Mouse (Mus musculus) testis, postnatal 14 days (tissue): ENCODE results near the gene Gpx7.

Experiments
- DNase-seq: peaks from one replicate; pipeline ENCODE4 v3.0.0; 2021; ENCODE audit warnings: low spot score

The Gpx7 gene

GRCm38 (mm10) chr4:108406861-108407401 is at the start of gene Gpx7:
TSS of gene Gpx7 (minus strand) at chr4:108406961.
- no peak for DNase-seq

DNA sequence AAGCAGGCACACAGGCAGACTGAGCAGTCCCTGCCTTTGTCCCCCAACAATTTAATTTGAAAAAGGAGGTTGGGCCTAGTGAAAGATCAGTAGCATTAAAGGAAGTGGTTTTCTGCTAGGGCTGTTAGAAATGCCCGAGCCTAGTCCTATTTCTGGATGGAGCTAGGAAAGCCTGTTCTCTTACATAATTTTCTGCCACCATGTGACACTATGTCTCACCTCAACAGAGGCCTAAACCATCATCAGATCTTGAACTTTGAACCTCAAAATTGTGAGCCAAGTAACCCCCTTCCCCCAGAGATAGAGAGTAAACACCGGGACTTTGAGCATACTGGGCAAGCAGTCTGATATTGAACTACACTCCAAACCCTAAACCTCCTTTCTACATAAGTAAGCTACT is 49.3 kb upstream of the Gpx7 start:
- no peak for DNase-seq

GRCm38 (mm10) chr4:108448091-108448490 is 41.3 kb upstream of the Gpx7 start:
- DNase-seq, result no peak

GRCm38 (mm10) chr4:108438082-108438840 is 31.5 kb upstream of the Gpx7 start:
- DNase-seq, result no peak

DNA sequence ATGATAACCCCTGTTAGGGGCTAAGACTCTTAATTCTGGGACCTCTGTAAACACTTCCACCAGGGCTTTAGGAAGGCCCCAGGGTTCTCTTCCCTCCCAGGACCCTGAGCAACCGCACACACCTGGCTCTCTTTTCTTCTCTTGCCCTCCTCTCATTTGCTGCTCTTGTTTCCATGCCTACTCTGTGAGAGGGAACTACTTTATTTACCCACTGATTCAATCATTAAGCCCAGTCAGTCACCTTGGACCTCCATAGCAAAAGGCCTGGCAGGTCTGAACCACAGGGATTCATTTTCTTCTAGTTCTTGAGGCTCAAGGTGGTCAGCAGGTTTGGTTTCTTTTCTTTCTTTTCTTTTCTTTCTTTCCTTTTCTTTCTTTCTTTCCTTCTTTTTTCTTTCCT is 29.5 kb upstream of the Gpx7 start:
- no peak for DNase-seq

DNA sequence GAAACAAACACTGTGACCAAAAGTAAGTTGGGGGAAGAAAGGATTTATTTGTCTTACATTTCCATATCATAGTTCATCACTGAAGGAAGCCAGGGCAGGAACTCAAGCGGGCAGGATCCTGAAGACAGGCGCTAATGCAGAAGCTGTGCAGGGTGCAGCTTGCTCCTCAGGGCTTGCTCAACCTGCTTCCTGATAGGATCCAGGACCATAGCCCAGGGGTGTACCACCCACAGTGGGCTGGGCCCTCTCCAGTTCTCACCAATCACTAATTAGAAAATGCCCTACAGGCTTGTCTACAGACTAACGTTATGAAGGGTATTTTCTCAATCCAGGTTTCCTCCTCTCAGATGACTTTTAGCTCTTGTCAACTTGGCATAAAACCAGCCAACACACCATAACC is 28.9 kb upstream of the Gpx7 start:
- no peak for DNase-seq

DNA sequence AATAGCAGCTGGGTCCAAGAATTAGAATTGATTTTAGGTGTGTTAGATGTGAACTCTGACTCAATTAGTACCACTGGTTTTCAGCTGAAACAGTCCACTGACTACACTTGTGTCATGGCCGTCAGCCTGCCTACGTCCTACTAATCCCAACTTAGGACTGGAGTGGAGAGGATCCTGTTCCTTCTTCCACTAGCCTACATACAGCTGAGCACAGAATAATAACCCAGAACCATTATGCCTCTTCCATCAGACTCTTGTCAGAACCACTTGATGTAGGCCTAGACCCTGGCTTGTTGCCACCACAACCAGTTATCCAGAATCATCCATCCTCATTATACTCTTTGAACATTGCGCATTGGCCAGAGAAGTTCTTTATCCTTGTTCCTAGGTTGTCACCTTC is 28.0 kb upstream of the Gpx7 start:
- DNase-seq, result no peak

DNA sequence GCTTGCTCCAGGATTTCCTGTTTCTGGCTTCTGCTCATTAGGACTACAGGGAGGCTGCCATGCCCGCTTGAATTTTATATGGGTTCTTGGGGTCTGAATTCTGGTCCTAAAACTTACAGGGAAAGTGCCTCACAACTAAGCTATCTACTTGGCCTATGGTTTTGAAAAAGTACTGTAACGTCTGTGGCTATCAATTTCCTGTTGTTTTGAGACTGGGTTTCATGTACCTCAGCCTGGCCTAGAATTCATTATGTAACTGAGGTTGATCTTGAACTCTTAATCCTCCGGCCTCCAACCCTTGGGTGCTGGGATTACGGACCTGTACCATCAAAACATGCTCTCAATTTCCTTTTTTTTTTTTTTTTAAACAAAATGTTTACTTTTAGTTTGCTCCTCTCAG is 27.5 kb upstream of the Gpx7 start:
- no peak for DNase-seq

DNA sequence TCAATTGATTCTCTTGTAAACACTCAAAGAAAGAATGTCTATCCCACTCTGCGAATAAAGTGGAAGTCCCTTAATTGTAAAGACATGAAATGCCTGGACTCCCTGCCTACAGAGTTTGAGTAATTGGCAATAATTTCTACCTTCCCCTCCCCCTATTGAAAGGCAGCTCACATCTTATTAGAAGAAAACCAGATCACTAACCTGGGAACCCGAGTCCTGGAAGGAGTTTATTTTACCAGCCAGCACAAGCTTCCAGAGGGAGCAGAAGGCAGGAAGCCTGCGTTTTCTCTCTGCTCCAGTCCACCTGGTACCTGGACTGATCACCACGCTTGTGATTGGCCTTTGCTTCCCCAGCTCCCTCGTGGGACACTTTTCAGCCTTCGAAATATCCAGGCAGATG is 26.6 kb upstream of the Gpx7 start:
- no peak for DNase-seq

DNA sequence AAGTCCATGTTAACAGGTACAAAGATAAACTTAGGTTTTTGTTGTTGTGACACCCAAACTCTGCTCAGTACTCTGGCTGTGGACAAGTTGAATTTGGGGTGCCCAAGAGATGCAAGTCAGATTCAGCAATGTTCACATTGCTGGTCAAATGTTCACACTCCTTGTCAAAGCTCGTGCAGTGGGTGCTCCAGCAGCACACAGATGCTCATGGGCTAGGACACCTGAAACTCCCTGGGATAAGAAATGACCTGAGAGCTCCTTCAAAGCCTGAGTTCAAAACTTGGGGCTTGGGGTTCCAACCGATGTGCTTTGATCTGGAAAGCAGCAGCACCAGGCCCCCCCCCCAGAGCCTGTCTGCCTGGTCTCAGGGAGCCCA is 24.8 kb upstream of the Gpx7 start:
- no peak for DNase-seq

DNA sequence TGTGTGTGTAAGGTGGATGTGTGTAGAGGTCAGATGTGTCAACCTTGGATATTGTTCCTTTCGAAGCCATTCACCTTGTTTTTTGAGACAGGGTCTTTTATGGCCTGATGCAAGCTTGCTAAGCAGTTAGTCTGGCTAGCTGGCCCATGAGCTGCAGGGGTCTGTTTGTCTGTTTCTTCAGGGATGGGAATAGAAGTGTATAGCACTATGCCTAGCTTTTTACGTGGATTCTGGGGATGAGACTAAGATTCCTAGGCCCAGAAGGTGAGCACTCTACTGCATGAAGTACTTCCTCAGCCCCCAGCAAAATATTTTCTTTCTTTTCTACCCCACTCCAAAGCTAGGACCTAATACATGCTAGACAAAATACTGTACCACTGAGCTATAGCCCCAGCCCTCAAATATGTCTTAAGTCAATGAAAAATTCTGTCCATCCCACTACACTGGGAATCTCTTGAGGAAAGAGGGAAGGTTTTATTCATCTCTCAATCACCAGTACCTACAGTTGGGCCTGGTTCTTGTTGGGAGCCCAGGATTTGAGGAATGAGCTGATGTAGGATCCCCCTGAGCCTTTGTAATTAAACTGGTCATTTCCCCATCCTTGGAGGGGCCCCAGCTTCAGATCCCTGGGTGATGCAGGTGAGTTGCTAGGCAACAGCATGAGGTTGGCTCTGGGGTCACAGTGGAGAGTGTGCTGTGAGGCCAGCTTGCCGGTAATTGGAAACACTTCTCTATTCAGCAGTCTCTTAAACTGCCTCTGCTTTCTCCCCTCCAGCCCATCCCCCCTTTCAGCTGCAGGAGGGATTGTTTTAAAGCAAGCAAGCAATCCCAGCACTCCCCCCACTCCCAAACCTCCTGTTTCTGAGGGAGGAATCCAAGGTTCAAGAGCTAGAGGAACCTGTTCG is 24.1 kb upstream of the Gpx7 start:
- peak; percentile 30 for DNase-seq

DNA sequence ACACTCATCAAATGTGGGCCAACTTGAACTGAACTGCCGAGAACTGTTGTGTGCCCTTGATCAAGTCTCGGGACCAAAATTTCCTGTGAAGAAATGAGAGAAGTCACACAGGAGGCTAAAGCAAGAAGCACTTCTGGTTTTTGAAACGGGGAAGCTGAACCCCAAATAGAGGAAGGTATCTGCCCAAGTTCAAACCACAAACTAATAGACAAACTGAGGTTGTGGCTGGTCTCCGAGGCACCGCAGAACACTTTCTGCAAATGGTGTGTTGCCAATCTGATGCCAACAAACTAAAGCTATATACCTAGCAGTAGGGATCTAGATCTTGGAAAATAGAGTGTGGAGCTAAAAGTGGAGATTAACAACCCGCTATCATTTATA is 21.6 kb upstream of the Gpx7 start:
- no peak for DNase-seq

- DNase-seq, result no peak
Measured at GRCm38 (mm10) chr4:108427719-108428340, 21.1 kb upstream of the Gpx7 start.

DNA sequence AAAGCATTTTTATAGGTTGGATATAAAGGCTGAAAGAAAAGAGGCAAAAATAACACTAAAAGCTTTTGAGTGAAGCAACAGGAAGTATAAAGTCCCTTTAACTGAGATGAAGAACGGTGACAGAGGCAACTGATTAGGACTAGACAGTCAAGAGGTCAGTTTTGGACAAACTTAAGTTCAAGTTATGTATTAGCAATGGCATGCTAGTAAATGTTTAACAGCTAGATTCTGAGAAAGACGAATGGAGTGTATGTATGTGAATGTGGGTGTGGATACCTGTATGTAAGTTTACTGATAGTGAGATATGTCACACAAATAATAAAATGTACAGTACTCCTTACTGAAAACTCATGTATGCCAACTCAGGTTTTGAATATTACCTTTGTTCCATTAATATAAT is 17.8 kb upstream of the Gpx7 start:
- DNase-seq, result no peak

- no peak for DNase-seq
Measured at GRCm38 (mm10) chr4:108407621-108408020, 860 bp upstream of the Gpx7 start.

DNA sequence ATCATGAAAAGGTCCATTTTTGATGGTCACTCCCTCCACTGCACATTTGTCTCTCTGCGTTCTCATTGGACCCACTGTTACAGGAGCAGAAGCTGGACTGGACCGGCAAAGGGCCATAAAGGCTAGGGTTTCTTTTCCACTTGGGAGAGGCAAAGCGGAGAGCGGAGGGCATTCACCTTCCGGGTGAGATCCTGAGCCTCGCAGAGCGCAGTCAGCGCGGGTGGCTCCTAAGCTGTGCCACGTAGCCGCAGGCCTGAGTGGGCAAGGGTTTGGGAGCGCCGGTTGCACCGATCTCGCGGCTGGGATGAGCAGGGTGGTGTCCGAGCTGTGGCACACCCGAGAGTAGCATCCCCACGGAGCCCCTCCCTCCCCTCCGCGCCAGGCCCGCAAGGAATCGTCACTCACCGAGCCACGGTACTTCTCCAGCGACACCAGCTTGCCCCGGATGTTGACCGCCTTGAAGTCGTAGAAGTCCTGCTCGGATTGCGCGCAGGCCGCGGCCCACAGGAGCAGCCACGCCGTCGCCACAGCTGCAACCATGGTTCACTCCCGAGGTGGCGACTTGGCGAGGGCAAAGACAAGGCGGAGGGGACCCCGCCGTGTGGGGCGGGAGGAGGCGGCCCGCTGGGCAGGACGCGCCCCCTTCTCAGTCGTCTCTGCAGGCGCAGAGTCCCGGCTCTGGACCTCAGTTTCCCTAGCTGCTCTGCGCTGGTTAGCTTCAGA is 462 bp downstream of the Gpx7 start:
- peak; percentile 49 for DNase-seq

DNA sequence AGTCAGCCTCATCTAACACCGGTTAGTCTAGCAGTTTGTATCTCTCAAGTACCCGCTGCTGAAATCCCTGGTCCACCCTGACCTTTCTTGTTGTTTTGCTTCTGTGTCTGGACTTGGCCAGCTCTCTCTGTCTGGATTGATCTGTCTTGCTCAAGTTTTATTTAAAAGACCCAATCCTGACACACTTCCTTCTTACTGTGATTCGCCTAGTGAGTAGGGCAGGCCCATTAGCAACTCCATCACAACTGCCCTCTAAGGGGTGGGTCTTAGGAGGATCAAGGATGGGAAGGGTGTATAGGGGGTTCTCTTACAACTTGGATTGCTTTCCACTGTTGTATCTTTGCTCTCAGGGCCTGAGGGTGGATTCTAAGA is 1.0 kb downstream of the Gpx7 start:
- no peak for DNase-seq

GRCm38 (mm10) chr4:108403861-108404635 is 2.7 kb downstream of the Gpx7 start:
- DNase-seq, result no peak

DNA sequence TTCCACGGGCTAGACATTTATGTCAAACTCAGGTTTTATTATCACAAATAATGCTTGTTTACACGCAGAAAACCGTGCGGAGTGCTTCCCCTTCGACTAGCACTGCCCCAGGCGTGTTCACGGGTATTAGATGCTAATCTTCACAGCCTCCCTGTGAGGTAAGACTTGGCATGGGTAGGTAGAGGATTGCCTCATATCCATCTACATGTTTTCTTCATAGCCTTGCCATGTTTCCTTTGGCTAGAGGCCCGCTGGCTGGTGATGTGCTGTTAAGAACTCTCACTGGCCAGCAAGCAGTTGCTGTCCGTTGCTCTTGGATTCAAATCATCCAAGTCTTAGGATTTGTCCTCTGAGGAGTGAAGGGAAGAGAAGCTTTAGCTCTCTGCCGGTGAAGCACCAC is 6.4 kb downstream of the Gpx7 start:
- DNase-seq, result no peak

GRCm38 (mm10) chr4:108394236-108394635 is 12.5 kb downstream of the Gpx7 start:
- DNase-seq, result no peak

- no peak for DNase-seq
Measured at GRCm38 (mm10) chr4:108392558-108392957, 14.2 kb downstream of the Gpx7 start.
